Mouse (Mus musculus): Measurements from ENCODE around the gene Pxdn. TPM values are rescaled to one million over a fixed set of nuclear protein-coding genes. Genes with fewer than 3 reads are reported as not detected.

The Pxdn gene
- total RNA-seq, 2 experiments from 2014 or later = 62.2 to 65.1 TPM

GRCm38 (mm10) chr12:30004365-30004723, 66.9 kb downstream of the Pxdn start:
- intact Hi-C loops (cut with DNase I) = no loop called here
- DNase-seq (ENCODE audit: low spot score) = no peak

DNA sequence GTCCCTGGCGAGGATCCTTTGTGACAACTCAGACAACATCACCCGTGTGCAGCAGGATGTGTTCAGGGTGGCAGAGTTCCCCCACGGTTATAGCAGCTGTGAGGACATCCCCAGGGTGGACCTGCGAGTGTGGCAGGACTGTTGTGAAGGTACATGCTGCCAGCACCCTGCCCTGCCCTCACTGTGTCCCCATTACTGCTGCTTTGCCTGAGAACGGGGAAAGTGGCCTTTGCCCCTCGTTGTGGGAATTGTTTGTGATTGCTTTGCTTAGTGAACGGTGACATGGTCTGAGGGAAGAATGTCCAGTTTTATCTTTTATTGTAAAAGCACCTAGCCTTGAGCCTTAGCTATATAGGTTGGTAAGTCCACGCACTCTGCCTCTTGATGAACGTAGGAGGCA, 69.2 kb downstream of the Pxdn start:
- DNase-seq (ENCODE audit: low spot score) = no peak
- intact Hi-C loops (cut with DNase I) = no loop called here

DNA sequence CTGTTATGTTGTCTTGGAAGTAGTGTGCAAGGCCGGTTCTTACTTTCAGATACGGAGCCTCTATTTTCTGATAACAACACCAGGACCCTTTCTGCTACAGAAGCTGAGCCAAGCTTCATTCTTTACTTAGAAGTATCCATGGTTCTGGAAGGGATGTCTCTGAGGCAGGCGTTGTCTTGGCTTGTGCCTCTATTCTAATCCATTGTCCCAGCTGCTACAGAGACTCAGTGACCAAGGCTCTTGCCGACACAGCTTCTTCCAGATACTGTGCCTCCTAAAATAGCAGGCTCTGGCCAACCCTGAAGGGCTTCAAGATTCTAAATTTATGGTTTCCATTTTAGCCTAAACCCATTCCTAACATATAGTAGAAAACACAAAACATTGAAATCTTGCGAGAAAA, 71.3 kb downstream of the Pxdn start:
- no peak for DNase-seq (ENCODE audit: low spot score)
- intact Hi-C loops (cut with DNase I) = no loop called here

DNA sequence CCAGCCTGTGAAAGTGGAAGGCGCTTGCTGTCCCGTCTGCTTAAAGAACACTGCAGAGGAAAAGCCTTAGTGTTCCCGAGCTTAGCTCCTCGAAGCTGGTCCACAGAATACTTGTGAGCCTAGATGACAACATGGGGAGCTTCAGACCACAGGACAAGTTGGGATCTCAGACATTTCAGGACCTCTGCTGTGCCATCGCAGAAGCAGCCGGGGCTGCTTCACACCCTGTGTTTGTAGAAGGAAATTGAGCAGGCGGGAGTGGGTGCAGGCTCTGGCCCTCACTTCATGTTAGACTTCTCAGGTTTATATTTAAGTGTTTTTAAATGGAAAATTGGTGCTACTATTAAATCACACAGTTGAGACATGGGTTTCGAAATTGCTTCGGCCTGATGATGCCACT, 78.1 kb downstream of the Pxdn start:
- intact Hi-C loops (cut with DNase I) = no loop called here
- DNase-seq (ENCODE audit: low spot score) = no peak

DNA sequence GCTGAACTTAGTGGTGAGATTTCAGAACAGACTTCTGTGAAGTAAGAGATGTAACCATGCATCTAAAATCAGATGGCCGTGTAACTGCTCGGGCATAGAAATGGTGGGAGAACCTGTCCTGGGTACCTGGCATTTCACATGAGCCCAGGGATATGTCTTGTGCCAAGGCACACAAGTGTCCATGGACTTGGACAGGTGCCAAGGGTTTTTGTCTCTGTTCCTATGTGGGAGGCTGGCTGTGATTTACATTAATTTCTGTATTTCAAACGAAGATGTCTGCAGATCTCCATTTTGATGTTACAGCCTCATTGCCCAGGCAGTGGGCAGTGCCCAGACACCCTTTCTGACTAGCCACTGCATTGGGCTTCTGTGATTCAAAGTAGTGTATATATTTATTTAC, 79.7 kb downstream of the Pxdn start:
- intact Hi-C loops (cut with DNase I) = no loop called here
- DNase-seq (ENCODE audit: low spot score) = no peak

DNA sequence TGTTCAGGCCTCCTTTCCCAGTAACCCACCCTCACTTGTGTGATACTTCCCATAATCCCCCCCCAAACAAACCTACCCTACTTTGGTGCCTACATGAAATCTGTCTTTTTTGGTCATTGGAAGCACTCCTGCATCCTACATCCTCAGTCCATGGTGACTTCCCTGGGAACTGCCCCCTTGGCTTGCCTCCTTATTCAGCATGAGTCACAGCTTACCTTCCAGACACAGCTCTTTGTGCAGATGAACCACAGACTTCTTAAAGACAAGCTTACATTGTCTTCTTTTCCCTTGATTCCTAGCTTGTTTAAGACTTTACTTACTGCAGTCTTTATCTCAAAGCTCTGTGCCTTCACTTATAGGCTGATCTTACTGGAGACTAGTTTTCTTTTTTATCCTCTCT, 83.0 kb downstream of the Pxdn start:
- intact Hi-C loops (cut with DNase I) = loop anchor here (5.0 kb wide), 1 partner anchor 83 kb away; the partner anchor contains the start of gene Pxdn
- no peak for DNase-seq (ENCODE audit: low spot score)

- no peak for DNase-seq (ENCODE audit: low spot score)
- intact Hi-C loops (cut with DNase I) = loop anchor here (5.0 kb wide), 1 partner anchor 86 kb away; the partner anchor contains the start of gene Pxdn
Measured at GRCm38 (mm10) chr12:30023491-30023890, 86.1 kb downstream of the Pxdn start.

DNA sequence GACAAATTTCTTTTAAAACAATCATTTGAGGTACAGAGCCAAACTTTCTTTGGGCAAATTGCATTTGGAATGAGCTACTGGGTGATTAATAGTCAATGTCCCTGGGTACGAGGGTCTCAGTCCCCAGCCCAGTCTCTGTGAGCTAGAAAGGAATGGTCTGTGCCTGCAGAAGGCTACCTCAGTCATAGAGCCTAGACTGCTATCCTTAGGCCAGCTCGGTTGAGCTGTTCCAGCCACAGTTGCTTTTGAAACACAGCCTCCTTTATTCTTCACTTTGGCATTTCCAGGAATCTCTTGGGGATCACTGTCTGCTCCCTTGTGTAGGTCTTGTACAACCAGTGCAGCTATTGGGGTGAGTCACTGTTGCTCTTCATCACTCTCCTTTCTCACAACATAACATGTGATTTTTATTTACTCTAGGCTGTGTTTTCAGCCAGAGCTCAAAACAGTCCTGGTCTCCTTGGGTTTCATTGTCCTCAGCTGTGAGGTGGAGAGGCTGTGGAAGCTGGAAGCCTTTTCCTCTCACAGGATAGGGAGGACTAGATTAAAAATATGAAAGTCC, 86.9 kb downstream of the Pxdn start:
- DNase-seq (ENCODE audit: low spot score) = peak; percentile 19
- intact Hi-C loops (cut with DNase I) = loop anchor here (5.0 kb wide), 1 partner anchor 87 kb away; the partner anchor contains the start of gene Pxdn

- DNase-seq (ENCODE audit: low spot score) = no peak
- intact Hi-C loops (cut with DNase I) = no loop called here
Measured at GRCm38 (mm10) chr12:30027721-30028340, 90.4 kb downstream of the Pxdn start.

DNA sequence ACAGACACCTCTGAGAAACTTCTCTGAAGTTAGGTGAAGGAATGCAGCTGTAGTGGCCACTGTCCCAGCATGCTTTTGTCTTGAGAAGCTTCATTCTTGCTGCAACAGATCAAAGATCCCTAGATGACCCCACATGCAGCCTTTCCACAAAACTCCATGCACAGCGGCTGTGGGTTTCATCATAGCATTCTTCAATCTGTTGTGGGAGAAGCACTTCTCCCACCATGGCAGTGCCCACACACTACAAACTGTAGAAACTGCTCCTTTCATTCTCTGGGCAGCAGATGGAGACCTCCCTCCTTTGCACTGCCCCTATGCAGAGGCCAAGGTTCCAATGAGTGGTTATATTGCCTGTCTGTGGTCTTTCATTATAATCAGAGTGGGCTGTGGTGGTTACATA, 91.7 kb downstream of the Pxdn start:
- intact Hi-C loops (cut with DNase I) = no loop called here
- DNase-seq (ENCODE audit: low spot score) = no peak

DNA sequence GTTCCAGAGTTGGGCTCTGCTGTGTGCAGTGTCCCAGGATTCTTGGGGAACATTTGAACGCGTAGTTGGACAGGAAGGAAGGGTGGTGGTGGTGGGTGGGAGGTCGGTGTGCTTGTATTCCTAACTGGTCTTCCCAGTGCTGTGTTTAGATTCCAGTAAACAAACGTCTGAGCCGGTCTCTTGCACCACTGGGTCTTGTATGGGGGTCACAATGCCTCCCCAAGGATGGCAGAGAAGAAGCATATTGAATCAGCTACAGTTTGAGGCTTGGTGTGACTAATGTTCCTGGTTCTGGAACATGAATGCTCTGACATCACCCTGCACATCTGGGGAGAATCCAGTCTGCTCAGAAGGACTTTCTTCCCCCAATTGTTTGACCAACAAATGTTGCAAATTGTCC, 93.2 kb downstream of the Pxdn start:
- intact Hi-C loops (cut with DNase I) = no loop called here
- no peak for DNase-seq (ENCODE audit: low spot score)

DNA sequence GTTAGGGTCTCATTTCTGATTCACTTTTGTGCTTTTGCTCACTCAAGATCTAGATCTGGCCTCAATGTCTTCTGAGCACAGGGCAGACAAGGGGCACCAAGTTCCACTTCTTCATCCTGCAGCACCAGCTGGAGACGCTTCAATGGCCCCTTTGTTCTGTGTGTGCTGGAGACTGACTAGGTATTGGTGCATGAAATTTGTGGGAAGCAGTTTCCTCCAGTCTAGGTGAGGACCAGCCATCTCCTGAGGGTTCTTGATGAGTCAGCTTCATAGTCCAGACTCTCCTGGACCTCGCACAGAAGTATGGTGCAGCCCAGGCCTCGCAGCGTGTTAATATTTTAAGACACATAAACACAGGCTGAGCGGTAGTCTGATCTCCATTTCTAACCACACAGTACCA, 97.3 kb downstream of the Pxdn start:
- intact Hi-C loops (cut with DNase I) = loop anchor here (5.0 kb wide), 1 partner anchor 127 kb away; no protein-coding TSS in a partner anchor
- no peak for DNase-seq (ENCODE audit: low spot score)

DNA sequence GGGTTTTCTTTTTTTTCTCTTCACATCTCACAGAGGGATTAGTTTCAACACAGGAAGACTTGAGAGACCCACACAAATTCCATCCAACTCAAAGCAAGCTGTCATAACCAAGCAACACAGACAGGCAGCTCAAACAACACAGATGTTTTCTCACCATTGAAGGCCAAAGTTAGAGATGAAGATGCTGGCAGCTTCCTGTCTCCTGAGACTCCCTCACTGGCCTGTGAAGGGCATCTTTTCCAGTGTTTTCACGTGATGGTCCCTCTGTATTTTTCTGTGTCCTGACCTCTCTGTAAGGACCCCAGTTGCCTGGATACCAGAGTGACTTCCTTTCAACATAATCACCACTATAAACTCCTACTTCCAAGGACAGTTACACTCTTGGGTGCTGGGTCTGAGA, 98.0 kb downstream of the Pxdn start:
- peak; percentile 33 for DNase-seq (ENCODE audit: low spot score)
- intact Hi-C loops (cut with DNase I) = loop anchor here (5.0 kb wide), 1 partner anchor 128 kb away; no protein-coding TSS in a partner anchor

DNA sequence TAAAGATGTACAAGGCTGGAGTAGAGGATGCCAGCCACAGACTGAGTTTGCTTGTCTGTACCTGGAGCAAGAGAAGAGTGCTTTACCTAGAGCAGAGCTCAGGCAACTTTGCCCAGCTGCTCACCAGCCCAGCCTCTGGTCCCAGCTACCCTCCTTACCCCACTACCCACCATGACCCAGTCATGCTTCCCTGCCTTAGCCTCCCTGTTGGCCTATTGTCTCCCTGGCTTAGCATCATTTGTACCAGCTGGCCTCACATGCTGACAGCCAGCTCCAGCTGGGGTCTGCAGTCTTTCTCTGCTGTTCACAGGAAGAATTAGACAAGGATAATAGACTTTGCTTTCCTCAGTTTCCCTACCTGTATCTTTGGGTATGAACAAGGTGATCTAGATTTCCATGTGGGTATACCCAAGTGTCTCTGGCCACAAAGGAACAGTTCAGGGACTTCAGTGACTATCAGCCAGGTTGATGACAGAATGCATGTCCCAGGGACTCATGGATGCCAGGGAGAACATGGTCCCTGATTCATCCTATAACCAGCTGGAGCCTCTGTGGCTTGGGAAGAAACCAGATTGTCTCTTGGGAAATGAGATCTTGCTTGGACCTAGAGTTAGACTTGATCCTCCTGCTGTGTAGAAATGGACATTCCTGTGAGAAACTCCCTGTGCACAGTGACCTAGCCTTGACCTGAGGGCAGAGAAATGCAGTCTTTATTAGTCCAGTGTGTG, 98.6 kb downstream of the Pxdn start:
- DNase-seq (ENCODE audit: low spot score) = peak; percentile 21
- intact Hi-C loops (cut with DNase I) = loop anchor here (5.0 kb wide), 1 partner anchor 129 kb away; no protein-coding TSS in a partner anchor

GRCm38 (mm10) chr12:30036569-30037055, 99.2 kb downstream of the Pxdn start:
- no peak for DNase-seq (ENCODE audit: low spot score)
- intact Hi-C loops (cut with DNase I) = loop anchor here (5.0 kb wide), 1 partner anchor 129 kb away; no protein-coding TSS in a partner anchor

DNA sequence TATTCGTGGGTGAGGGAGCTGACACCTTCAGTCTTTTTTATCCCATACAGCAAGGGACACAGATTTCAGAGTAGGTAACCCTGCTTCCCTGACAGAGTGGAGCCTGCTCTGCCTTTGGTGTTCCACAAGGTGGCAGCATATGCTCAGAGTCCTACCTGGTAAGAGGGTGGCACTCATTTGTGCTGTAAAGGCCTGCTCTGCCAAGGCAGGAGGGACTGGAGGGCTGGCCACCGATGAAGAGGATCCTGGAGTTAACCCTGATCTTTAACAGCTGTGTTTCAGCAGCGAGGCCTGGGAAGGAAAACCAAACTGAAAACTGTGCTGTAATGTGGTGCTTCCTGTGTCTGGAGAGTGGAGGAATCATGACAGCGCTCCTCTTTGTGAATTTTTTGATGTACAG, 102.2 kb downstream of the Pxdn start:
- intact Hi-C loops (cut with DNase I) = loop anchor here (5.0 kb wide), 1 partner anchor 132 kb away; no protein-coding TSS in a partner anchor
- DNase-seq (ENCODE audit: low spot score) = no peak

- no peak for DNase-seq (ENCODE audit: low spot score)
- intact Hi-C loops (cut with DNase I) = loop anchor here (1.0 to 5.0 kb wide), 2 partner anchors 63 to 113 kb away; no protein-coding TSS in a partner anchor
Measured at GRCm38 (mm10) chr12:30040150-30040549, 102.7 kb downstream of the Pxdn start.

- intact Hi-C loops (cut with DNase I) = no loop called here
- no peak for DNase-seq (ENCODE audit: low spot score)
Measured at GRCm38 (mm10) chr12:30048848-30049247, 111.4 kb downstream of the Pxdn start.

GRCm38 (mm10) chr12:30049818-30050217, 112.4 kb downstream of the Pxdn start:
- intact Hi-C loops (cut with DNase I) = loop anchor here (1.0 to 5.0 kb wide), 4 partner anchors 79 to 527 kb away; no protein-coding TSS in a partner anchor
- DNase-seq (ENCODE audit: low spot score) = no peak

DNA sequence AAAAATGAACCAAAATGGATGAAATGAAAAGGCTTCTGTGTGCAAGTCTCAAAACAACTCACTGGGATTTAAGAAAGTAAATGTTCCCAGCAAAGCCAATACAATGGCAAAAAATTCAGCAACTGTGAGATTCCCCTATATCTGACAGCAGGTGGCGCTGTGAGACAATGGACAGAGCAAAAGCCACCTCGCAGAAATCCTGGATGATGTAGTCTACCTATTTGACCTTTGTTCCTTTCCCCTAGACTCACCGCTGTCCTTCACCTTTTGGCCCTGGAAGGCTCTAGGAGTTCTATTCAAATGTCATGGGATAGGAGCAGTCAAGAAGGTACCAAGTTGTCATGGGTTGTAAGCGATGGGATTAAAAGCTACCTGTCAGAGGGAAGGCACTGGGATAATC, 112.8 kb downstream of the Pxdn start:
- intact Hi-C loops (cut with DNase I) = loop anchor here (1.0 to 5.0 kb wide), 4 partner anchors 79 to 527 kb away; no protein-coding TSS in a partner anchor
- DNase-seq (ENCODE audit: low spot score) = no peak
